Mouse (Mus musculus) T-helper 17 cell (primary cell): ENCODE data around the gene Odf3l2.

Source experiments
- in situ Hi-C, 2 experiments: fragments of 300-600 bp; cut with MboI, MseI; formaldehyde crosslinking; loops; 1 replicate in 1 of 2; 2 replicates in 1 of 2; pipeline ENCODE4 v1.15.1; 2025; ENCODE audit warnings: high pct_unique_total_duplicates in 2 of 2

The Odf3l2 gene

DNA sequence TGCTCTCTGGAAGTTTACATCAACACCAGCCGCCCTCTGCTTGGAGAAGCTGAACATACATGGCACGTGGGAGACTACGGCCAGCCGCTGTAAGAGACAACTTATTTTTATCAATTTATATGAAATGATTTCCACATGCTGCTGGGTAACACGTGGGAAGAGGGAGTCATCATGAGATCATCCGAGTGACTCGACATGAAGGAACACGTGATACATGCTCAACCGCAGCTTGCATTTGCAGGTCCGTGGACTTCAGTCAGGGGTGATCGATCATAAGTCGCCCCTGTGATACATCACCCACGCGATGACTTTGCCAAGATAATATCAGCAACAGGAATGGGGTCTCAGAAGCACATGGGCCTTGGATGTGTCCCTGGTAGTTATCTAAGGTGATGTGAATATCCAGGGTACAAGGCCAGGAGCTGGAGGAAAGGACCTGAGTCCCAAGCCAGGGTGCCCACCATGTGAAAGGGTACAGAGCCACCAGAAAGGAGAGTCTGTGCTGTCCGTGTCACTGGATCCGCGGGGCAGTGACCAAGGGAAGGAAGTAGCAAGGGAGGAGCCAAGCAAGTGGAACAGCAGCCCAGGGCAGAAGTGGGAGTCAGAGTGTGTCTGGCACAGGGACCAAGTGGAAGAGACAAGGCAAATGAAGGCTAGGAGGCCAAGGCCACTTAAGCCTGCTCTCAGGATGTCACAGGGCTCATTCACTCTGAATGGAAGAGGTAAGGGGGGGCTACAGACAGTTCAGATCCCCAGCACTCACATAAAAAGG, 12.3 kb downstream of the Odf3l2 start:
- in situ Hi-C loops = no loop called here

DNA sequence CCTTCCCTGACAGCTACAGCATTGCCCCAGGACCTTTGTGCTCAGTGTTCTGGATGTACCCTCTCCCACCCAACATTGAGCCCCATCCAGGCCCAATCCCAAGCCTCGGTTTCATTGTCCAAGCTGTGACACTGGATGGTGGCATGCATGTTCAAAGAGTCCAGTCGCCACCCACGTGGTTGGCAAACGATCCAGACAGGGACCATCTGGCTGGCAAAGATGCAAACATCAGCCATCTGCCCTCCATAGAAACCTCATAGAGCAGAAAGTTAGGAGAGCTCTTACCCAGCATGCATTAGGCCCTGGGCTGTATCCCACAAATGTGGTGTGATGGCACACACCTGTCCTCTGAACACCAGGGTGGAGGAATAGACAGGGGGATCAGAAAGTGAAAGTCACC, 14.1 kb downstream of the Odf3l2 start:
- in situ Hi-C loops = no loop called here

DNA sequence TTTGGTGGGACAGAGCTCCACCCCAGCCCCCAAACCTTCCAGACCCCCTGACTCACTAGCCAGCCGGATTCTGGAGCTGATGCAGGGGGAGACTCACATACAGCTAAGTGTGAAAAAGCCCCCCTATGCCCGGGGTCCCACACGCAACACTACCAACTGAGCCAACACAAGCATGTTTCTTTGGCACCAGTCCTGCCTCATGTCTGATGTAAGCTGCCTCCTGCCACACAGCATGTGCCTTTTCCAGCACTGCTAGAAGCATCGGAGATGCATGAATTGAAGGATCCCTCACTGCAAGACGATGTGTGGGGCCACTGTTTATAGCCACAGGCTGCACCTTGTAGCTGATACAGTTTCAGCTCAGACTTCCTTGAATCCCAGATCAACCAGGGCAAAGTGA, 17.2 kb downstream of the Odf3l2 start:
- in situ Hi-C loops = no loop called here

DNA sequence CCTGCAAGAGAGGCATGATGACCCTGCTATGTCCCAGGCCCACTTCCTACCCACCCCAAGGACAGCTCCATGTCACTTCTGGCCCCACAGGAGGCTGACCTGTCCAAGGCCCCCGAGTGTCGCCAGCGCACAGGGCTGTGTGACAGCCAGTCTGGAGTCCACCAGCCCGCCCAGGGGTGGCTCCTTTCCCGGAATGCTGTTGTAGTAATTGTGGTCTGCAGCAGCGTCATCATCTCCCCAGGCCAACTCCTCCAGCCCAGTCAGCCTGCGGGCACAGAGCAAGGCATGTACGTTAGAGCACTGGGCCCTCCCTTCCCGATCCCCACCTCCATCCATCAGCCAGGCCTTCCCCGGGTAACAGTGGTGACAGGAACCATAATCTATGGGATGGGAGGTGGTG, 19.4 kb downstream of the Odf3l2 start:
- in situ Hi-C loops = no loop called here

DNA sequence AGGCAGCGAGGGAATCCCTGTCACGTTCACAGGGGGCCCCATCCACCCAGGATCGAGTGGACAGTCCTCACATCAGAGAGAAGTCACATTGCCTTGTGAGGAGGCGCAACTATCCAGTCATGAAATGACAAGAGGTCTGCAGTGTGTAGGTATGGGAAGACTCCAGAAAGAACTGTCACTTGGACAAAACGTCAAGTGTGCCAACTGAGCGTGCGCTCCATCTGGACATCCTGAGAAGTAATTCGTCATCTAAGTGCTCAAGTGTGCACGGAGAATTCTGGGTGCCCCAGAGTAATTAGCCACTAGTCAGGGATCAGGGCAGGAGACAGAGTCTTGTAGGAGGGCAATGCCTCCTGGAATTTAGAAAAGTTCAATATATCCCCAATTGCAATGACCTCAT, 20.1 kb downstream of the Odf3l2 start:
- in situ Hi-C loops = no loop called here

DNA sequence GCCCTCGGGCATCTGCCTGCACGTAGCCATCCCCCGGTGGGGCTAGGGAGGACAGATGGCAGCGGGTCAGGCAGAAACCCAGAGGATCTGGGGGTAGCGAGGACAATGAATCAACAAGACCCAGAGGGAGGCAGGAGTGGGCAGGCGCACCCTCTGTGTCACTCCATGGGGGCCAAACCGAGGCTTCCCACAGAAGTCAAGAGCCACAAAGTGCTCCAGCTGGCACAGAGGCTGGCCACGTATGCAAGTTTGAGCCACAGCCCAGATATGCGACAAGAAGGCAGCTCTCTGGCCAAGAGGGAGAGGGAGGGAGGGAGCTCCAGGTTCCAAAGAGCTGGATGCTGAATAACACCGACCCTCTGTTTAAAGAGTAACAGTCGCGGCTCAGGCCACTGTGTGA, 21.6 kb downstream of the Odf3l2 start:
- in situ Hi-C loops = no loop called here

DNA sequence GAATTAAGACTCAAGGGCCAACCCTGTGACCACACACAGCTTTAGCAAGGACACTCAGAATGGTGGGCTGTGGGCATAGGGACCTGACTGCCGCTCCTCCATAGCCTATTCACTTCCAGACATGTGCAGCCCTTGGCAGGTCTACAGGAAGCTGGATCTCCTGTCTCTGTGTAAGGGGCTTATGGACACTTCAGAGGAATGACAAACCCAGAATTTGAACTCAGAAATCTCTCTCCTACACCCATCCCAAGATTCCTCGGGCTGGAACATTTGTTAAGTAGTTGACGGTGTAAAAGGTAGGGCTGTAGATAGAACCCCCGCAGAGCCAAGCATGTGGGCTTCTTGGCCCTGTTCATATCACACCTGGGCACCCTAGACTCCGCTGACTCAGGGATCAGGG, 29.2 kb downstream of the Odf3l2 start:
- in situ Hi-C loops = no loop called here

DNA sequence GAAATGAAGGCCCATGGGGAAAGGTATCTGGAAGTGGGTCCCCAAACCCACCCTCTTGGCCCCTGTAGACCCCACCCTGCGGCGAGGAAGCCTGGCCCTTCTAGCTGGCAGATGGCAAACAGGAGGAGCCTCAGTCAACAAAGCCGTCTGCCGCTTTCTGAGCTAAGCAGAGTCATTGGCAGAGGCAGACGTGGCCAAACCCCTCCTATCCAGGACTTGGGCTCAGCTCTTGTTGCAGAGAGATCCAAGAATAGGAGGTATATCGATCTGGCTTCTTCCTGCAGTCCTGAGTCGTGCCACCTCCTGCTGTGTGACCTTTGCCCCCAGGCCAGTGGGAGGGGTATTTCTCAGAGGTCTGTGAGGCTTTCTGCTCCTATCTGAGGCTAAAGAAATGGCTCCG, 29.7 kb downstream of the Odf3l2 start:
- in situ Hi-C loops = no loop called here

DNA sequence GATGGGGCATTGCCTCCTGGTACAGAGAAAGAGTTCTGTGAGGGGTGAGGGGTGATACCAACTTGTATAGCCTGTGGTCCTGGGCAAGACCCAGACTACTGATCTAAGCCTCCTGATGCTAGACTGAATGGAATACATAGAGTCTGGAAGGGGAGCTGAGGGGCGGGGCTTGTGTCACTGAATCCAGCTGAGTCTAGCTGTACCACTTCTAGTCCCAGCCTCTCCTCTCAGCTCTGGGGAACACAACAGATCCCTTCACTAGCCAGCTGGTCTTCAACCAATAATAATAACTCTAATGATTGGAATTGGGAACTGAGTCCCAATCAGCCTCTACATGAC, 31.3 kb downstream of the Odf3l2 start:
- in situ Hi-C loops = no loop called here

DNA sequence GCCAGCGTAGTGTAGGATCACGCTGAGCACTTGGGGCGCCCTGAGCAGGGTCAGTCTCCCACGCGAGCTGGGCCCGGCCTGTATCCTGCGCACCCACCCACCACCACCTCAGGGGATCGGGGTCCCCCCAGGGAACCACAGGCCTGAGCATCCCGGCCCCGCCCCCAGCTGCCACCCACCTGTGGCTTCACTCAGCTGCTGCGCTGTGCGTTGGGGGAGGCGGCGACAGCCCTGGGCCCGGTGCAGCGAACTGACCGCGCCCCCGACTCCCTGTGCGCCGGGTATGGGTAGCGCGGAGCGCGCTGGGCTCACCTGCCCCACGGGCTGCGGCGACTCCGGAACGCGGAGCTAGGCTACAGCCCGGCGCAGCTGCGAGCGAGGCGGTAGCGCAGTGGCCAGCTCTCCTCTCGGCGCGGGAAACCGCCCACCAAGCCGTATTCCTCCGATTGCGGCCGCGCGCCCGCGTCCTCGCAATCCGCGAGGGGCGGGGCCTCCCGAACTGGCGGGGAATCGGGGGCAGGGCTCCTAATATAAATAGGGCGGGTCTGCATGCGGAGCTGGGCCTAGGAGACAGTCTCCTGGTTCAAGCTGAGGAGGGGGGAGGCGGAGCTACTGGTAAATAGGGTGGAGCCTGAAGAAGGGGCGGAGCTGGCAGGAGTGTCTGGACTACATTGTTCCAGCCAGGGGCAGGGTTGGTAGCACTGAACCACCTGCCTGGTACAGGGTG, 31.8 kb downstream of the Odf3l2 start, which contains the start of gene C2cd4c:
TSS of gene C2cd4c (minus strand) at position 448 of the 727 bp plus-strand sequence.
- in situ Hi-C loops = no loop called here

DNA sequence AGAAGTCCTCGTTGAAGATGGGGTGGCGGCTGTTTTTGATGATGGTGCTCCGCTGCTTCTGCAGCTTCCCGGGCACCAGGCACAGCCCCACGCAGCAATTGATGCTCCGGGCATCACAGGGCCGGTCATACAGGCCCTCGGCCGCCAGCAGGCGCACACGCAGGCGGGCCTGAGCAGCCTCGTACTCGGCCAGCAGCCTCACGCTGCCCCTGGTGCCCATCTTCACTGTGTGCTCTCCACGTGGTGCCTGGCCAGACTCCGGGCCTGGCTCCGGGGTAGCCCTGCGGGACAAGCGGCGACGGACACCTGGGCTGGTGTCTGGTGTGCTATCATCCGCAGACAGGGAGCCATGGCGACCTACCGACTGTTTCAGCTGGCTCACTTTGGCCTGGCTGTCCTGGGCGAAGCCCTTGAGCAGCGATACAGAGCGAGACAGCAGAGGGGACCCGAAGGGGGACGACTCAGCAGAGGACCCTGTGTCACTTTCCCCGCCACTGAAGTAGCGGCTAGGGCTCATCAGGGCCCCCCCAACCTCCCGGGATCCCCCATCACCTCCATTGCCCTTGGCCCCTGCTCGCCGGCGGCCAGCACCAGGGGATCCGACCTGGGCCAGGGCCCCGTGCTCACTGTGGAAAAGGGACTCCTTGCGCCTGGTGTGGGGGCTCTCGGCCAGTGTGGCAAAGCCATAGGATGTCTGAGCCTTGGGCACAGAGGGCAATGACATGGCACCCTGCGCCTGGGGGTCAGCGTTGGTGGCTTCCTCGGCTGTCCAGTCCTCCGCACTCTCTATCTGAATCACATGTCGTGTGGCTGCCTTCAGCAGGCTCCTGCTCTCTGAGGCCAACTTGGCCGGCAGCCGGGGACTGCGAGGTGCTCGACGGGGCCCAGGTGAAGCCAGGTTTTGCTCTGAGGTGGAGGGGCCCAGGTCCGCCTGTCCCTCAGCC, 33.1 kb downstream of the Odf3l2 start:
- in situ Hi-C loops = no loop called here

DNA sequence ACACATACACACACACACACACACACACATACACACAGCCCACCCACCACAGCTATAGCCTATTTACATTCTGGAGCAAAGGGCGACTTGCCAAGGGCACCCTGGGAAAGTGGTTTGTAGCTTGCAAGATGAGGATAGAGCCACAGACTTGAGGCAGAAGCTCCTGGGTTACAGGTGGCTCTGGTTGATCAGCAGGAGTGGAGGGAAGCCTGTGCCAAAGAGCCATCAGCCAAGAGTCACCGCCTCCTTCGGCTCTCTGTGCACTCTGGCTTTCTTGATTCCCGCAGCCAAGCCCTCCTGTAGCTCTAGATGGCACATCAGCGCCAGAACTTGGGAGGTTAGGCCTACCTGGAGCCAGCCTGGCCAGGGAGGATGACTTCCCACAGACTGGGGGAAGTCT, 34.2 kb downstream of the Odf3l2 start:
- in situ Hi-C loops = no loop called here

DNA sequence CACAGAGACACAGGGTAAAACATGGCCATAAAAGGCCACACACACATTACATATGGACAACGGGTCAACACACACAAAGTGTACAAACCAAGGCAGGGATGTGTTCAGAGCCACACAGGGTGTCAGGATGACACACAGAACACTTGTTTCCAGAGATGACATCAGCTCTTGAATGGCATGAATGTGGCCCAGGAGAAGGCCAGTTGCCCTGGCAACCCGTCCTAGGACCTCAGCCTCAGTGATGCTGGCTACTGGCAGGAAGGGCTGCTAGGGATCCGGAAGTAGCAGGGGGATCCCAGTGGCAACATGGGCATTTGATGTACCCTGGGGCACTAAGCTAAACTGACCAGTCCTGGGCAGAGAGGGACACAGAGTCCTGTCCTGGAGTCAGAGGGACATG, 36.3 kb downstream of the Odf3l2 start:
- in situ Hi-C loops = loop anchor here in 1 of 2 experiments (10.0 kb wide), 1 partner anchor 1964 kb away; no protein-coding TSS in a partner anchor

DNA sequence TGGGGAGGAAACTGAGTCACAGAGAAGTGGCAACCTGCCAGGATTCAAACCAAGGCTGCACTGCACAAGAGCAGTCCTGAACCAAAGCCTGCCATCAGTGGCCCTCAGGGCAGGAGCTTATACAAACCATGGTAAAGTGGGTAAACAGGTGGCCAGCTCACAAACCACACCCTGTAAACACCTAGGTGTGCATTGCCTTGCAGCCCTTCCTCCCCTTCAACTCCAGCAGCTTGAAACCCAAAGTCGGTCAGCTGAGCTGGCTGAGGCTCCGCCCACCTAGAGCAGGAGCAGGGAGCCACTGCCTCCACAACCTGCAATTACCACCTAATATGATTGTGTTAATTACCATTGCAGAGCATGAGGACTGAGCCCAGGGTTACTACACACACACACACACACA, 37.6 kb downstream of the Odf3l2 start:
- in situ Hi-C loops = loop anchor here in 1 of 2 experiments (10.0 kb wide), 1 partner anchor 1963 kb away; no protein-coding TSS in a partner anchor

DNA sequence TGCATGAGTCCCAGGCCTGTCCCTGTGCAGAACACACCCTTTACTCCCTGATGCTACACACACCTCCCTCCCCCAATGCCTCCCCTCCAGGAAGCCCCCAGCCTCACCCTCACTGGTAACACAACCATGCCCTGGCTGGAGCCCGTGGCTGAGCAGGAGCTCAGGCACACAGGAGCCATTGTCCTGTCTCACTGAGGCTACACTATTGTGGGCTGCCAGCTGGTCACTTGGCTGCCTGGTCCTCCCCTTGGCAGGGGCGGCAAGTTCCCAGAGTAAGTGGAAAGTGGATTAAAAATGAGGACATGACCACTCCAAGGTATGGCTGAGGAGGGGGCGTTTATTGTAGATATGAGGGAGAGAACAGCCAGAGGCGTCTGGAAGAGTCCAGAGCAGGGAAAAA, 39.0 kb downstream of the Odf3l2 start:
- in situ Hi-C loops = loop anchor here in 1 of 2 experiments (10.0 kb wide), 1 partner anchor 1962 kb away; no protein-coding TSS in a partner anchor

DNA sequence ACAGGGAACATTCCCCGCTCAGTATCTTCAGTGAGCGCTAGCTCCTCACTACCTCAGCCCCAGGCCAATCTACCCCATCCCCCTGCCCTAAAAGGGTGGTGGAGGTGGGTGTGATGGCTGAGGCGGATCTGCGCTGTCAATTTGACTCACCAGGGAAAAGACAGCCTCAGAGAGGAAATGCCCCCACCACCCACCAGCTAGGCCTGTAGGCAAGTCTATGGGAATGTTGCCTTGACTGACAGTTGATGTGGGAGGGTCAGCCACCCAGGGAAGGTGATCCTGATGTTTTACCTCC, 47.7 kb downstream of the Odf3l2 start:
- in situ Hi-C loops = loop anchor here in 1 of 2 experiments (10.0 kb wide), 1 partner anchor 57 kb away; no protein-coding TSS in a partner anchor

DNA sequence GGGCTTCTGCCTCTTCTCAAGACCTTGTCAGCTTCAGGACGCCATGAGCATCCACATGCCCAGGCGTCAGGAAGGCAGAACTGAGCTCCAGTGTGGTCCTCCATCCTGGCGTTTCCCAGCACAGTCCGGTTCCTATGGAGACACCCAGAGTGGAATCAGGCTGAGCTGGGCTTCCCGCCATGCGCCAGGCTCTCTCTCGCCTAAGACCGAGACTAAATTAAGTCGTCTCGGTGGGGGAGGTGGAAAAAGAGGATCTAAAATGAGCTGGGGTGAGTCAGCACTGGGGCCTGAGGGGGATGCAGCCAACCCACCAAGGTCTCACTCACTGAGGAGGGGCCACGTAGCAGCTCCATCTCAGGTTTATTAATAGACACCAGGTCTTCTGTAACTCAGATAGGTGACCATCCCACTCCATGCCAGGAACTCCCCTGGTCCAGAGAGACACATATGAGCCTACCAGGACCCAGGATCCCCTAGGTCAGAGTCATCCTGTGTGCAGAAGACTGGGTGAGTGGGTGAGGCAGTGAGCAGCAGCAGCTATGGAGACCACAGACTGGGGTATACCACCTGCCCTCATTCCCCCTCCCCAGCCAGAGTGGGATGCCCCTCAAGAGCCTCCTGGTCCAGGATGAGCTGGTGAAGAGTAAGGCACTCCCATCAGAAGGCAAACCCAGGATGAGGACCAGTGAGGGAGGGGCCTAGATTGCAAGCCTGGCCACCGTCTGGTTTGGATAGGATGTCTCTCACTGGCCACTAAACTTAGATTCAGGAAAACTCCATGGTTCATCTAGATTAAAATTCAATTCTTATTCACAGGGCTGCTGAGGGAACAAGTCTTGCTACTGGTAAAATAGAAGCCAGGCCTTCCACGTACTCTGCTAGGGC, 48.2 kb downstream of the Odf3l2 start:
- in situ Hi-C loops = loop anchor here in 1 of 2 experiments (10.0 kb wide), 1 partner anchor 58 kb away; no protein-coding TSS in a partner anchor

DNA sequence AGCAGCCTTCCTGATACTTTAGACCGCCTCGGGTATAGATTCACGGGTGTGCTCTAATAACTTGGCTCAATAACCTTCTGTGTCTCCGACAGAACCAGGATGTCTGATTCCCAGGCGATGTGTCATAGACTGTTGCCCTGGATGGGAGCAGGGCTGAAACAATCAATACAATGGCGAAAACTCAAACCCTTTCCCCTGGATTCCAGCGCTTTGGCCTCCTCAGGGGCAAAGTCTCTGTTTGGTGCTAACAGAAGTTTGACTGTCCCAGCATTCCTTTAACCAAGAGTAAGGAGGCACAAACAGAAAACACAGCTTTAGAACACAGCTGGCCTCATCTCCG, 50.0 kb downstream of the Odf3l2 start:
- in situ Hi-C loops = loop anchor here in 1 of 2 experiments (10.0 kb wide), 1 partner anchor 59 kb away; no protein-coding TSS in a partner anchor

DNA sequence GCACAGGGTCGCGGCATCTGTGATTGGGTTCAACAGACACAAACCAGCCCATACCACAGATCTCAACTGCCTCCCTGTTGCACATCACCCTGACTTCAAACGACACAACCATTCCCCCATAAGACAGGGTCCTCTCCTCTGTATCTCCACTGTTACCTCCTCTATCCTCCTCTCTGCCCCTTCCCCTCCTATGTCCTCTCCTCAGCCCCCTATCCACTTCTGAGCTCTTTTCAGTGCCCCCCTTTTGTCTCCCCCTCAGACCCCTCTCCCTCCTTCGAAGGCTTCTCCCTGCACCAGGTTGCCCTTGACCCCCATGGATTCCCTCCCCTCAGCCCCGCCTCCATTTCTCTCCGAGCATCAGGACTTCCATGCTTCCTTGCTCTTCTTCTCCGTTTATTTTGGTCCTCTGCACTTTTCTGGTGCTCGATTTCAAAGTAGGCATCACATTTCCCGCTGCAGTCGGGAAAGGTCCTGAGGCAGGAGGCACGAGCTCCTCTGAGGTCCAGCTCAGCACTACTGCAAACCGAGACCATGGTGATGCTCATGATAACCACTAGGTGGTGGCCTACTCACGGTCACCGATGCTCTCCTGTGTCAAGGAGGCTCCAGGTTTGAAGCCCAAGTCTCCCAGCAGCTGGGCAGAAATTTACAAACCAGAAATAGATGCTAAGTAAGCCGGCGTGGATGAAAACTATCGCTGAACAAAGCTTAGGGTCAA, 50.5 kb downstream of the Odf3l2 start:
- in situ Hi-C loops = loop anchor here in 1 of 2 experiments (10.0 kb wide), 1 partner anchor 60 kb away; no protein-coding TSS in a partner anchor

DNA sequence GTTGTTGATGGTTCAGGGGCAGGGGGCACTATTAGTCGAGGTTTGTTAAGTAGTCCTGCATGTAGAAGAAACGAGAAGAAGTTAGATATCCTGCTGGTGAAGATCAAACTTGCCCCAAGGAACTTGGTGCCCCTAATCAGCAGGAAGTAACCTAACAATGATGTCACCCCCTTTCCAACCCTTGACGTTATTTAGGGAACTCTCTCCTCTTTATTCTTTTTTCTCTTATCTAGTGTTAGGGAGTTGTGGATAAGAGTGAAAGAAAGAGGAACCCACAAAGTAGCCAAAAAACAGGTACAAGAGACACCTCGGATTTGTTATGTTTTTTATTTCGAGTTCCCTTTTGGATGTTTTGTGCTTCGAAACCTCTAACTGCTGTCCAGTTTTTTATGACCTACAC, 51.4 kb downstream of the Odf3l2 start:
- in situ Hi-C loops = loop anchor here in 1 of 2 experiments (10.0 kb wide), 1 partner anchor 61 kb away; no protein-coding TSS in a partner anchor
